Mouse (Mus musculus) natural killer cell, adult 2 months (primary cell): ENCODE data around the gene Pola2.

Experiments
- DNase-seq, 2 experiments: peaks; one replicate each; pipeline ENCODE4 v3.0.0; 2022; ENCODE audit warnings: low spot score in 2 of 2

Gene Pola2

DNA sequence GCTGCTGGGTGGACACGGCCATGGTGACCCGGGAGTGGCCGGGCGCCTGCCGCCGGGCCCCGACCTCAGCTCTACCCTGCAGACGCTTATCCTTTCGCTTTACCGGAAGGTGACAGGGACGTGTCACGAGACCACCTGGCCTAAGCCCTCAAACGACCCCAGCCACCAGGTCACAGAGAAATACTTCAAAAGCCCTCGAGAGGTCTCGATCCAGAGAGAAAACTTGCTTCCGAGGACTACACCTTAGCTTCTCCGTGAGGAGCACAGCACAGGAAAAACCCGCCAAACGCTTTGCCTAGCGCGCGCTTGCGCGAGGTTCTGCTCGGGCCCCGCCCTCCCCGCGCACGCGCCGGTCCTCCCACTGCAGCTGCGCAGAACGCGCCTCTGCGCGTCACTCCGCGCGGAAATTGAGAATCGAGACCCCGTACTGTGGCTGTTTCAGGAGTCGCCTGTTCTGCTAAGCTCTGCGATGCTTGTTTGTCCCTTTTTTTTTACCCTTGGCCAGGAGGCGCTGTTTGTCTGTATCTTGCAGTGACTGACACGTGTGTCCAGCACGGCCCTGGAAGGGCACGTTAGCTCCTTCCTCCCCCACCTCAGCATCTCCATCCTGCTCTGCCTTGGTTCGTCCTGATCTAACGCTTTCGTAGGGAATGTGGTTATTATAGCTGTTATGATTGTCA is at the start of gene Pola2:
Pola2 (minus strand) TSS at position 320 of the 680 bp plus-strand sequence.
- peak; percentile 87 to 90 for DNase-seq

DNA sequence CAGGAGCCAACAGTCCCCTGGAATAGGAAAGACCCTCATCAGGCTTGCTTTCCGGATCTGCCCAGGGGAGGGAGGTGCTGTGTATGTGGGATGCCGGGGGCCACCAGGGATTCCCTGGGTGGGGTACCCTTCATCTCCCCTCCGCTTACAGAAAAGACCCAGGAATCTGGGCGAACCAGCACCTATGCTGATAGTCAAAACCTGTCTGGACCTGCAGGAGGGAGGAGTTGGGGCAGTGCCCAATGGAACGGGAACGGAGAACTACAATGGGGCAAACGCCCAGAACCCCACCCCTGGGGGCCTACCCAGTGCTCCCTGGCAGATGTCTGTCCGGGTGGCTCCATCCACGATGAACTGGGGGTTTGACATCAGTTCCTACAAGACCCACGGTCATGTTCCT is 49.7 kb upstream of the Pola2 start:
- no peak for DNase-seq

DNA sequence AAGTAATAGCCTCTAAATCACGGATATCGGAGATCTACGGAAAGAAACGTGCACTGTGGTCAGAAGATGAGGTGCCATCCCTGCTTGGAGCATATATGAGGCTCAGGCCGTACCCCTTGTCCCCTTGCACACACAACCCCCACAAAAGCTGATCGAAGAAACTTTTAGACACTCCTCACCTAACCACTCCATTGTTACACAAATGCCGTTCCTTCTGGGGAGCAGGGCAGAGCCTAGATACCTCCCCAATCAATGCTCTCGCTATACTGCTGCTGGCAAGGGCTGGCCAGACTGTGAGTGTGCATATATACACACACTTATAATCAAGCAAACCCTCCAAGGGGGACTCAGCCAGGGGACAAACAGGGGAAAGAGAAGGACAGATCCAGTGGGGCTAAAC is 45.1 kb upstream of the Pola2 start:
- DNase-seq, result no peak

DNA sequence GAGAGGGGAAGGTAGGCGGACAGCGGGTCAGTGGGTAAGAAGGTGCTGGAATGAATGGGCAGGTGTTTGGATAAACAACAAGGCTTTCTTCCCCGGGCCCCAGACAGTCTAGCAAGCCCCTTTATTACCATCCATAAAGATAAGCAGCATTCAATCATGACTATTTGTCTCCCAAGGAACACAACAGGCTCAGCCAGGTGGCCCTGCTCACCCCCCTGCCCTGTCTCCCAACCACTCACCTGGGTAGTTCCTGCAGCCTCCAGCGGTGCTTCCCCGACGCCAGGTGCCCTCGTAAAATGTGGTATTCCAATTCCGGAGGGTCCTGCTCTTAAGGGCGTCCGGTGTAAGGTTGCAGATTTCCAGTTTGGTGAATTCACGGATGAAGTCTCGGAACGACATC is 43.0 kb upstream of the Pola2 start:
- no peak for DNase-seq

DNA sequence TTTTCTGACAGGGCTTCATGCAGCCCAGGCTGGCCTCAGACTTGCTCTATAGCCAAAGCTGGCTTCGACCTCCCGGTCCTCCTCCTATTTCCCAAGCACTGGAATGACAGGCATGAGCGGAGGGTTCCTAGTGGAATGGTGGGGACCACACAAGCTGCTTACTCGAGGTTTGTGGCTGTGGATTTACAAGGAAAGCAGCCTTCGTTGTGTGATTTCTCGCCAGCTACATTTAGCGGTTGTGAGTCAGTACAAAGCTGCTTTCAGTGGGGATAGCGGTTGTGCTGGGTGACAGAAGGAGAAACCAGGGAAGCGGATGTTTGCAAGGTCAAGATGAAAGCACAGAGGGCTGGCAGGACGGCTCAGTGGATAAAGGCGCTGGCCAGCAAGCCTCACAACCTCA is 41.5 kb upstream of the Pola2 start:
- DNase-seq, result no peak

DNA sequence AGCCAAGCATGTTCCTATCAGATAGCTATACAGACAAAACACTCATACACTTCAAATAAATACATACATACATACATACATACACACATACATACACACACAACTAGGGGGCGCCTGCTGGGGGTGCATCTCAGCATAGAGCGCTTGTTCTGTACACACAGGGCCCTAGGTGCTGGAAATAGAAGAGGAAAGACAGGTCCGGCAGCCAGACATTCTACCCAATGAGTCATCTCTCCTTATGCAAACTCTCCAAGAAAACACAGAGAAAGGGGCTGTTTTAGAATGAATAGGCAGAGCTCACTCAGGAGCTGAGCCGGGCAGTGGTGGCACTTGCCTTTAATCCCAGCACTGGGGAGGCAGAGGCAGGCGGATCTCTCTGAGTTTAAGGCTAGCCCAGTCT is 36.0 kb upstream of the Pola2 start:
- DNase-seq, result no peak

DNA sequence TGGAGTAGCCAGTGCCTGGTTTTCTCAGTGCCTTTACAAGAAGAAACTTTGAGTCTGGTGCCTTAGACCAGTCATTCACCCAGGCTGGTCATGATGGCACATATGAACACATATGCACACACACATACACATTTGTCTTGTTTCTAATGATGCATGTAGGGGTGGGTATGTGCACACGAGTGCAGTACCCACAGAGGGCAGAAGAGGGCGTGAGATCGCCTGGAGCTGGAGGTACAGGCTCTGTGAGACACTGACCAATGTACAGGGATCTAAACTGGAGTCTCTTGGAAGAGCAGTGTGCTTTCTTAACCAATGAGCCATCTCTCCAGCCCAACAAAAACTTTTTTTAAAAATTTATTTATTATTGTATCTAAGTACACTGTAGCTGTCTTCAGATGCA is 34.2 kb upstream of the Pola2 start:
- no peak for DNase-seq

DNA sequence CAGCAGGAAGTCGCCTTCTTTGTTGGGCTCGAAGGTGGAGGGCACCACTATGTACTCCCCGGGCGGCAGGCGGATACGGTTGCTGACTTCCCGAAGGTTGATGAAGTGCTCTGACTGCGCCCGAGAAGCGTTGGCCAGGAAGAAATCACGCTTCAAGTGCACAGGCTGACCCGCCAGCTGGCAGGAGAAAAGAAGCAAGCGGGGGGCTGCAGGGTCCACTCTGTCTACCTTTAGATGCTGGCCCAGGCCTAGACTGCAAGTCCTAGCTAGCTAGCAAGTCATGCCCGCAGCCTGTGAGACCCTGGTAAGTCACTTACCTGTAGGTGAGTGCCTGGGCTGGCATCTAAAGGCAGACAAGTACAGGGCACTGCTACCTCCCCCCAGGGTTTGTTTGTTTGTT is 30.7 kb upstream of the Pola2 start:
- DNase-seq, result no peak

DNA sequence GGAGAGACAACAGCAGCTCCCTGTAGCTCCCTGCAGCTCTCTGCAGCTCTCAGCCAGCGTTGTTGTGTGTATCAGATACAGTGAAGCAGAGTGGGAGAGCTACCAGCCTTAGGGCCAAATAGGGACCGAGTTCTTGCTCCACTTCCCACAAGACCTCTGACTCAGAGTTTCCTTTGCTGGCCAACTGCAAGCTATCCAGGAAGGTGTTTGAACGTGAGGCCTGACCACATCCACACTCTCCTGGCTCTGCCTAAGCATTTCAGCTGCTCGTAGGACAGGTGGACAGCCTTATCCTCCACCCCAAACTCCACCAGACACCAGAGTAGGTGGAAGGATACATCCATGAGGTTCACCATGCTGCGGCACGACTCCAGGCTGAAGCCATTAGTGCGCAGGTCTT is 28.0 kb upstream of the Pola2 start:
- no peak for DNase-seq

DNA sequence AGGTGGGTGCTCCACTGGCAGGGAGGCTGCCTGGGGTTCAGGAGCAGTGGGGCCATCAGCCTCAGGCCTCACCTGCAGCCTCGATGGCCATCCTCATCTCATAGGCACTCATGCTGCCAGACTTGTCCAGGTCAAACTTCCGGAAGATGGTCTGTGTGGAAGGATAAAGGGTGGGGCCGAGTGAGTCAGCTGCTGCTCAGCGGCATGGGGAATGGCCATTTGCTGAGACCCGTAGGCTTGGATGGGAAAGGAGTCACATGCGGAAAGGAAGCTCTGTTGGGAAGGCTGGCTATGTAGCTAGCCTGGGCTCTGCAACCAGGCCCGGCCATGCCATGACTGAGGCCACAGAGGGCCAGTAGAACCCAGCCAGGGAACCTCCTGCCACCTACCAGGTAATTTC is 27.5 kb upstream of the Pola2 start:
- no peak for DNase-seq

DNA sequence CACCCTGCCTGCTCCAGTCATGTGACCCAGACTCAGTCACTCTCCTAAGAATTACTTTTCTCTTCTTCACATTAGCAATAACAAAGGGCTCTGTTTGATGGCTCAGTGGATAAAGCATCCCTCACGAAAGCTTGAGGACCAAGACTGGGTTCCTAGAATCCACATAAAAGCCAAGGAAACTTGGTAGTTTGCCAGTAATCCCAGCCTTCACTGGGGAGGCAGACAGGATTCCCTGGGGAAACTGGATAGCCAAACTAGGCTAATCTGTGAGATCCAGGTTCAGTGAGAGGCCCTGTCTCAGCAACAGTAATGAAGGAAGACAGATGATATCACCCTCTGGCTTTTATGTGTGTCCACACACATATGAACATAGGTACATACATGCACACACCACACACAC is 26.9 kb upstream of the Pola2 start:
- DNase-seq, result no peak

DNA sequence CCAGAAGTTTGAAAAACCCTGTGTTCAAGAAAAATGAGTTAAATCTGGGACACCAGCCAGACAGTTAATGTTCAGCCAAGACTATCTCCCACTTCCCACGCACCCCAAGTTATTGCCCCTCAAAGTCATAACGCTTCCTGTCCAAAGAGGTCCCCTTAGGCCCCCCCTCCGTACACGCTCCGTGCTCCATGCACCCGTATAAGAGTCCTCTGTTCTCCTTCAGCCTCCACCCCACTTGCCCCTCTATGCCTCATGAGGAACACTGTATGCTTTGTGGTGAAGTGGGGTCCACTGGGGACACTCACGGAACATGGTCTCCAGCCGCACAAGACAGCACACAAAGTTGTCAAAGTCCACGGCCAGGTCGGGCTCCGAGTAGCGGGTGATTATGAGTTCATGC is 26.0 kb upstream of the Pola2 start:
- DNase-seq, result no peak

DNA sequence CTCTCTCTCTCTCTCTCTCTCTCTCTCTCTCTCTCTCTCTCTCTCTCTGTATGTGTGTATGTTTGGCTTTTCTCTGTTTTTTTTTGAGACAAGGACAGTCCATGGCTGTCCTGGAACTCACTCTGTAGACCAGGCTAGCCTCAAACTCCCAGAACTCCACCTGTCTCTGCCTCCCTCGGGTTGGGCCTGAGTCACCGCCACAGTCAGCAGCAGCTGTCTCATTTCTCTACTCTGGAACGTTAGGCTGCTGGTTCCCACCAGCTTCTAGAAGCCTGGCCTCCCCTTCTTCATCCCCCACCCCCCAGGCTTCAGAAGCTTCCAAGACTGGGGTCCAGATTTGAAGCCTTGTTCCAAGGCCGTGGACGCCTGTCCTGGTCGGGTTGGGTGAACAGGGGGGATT is 25.6 kb upstream of the Pola2 start:
- no peak for DNase-seq

DNA sequence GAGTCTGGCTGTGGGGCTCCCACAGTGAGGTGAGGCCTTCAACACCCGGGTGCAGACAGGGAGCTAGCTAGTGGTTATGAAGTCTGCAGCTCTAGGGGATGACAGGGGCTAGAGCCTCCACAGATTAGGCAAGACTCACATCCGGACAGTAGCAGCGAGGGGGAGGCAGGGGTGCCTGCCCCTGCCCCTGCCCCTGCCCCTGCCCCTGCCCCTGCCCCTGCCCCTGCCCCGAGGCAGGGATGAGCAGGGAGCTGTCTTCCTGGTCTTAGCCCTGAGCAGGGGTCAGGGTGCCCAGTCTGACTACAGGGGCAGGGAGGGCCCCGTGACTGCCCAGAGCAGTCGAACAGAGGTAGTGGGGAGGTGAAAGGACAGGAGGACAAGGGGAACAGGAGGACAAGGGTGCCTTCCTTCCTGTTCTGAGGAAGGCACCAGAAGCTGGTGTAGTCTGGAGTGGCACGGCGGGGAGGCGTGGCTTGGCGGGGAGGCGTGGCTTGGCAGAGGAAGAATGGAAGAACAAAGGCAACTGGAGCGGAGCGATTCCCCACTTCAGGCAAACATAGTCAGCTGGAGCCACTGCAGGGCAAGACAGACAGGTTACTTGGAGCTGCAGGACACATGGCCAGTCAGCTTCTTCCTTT is 24.9 kb upstream of the Pola2 start:
- DNase-seq, result peak in 1 of 2 experiments; percentile 31

DNA sequence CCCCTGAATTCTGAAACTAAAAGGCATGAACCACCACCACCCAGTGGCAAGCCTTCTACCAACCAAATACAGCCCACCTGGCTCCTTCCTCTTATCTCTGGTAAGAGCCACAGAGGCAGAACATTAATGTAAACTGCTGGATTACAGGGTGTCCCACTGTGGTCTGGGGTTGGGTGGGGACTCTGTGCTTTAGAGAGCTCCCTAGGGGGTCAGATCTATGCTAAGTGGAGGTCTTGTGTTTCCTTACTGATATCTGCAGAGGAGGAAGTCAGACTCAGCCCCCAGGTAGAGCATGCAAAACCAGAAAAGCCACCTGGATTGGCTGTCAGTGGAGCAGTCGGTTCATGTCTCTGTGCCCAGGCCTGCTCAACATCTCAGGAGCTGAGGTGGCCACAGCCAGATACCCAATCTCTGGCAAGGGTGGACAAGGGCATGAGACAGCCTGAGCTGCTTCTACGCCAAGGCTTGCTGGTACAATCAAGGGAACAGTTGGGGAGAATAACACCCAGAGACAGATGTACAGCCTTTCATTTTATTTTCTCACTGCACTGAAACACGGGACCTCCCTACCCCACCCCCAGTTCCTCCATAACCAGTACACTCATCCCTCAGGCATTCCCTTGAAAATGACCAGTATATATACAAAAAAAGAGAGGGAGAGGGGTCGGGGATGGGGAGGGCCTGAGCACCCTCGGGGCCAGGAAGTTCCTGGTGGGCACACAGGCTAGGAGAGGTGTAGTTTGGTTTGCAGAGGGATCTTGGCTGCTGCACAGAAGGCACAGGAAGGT is 24.2 kb upstream of the Pola2 start:
- DNase-seq, result peak in 1 of 2 experiments; percentile 19

DNA sequence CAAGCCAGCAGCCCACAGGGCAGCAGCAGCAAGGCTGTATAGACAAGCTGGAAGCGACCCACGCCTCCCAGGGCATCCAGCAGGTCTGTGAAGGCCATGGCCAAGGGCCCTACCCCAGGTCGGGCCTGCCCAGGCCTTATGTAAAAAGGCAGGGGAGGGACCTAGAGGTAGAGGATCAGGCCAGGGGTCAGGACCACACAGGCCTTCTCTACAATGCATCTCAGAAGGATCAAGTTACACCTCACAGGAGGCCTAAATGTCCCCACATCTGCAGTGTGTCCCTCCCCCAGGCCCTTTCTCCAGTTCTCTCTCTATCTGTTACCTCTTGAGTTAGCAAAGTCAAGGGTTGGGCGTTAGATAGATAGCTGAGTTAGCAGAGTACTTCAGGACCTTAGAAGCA is 22.0 kb upstream of the Pola2 start, which contains the start of gene Slc22a20:
Slc22a20 (minus strand) TSS at position 101 of the 400 bp plus-strand sequence.
- no peak for DNase-seq

DNA sequence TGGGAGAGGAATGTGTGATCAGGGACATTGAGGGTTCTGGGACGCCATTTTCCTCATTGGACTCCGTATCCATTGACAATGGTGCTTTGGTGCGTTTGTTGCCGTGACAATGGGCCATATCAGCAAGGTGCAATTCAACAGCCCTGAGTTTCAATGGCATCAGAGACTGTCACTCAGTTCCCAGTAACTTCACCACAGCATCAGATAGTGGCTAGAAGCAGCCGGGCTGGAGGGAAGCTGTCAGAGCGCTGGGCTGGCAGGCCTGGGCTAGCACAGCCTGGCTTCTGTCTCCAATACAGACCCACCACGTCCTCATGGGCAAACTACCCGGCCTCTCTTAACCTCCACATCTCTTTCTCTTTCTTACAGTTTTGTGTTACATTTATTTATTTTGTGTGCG is 16.5 kb upstream of the Pola2 start:
- no peak for DNase-seq

DNA sequence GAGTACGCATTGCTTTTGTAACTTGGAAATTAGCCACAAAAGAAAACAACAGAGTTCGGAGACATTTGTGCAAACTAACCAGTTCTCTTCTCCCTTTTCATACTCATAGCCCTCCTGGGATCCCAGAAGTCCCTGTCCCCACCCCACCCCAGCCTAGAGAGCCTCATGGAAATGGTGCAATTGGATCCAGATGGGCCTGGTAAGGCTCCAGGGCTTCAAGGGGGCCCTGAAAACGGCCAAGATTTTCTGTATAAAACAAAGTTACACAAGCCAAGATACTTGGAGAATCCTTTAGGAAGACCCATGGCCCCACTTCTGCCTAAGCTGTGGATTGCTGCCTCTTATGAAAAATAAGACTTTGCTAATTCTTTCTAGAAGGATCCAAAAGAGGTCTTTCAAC is 13.7 kb upstream of the Pola2 start:
- DNase-seq, result no peak

DNA sequence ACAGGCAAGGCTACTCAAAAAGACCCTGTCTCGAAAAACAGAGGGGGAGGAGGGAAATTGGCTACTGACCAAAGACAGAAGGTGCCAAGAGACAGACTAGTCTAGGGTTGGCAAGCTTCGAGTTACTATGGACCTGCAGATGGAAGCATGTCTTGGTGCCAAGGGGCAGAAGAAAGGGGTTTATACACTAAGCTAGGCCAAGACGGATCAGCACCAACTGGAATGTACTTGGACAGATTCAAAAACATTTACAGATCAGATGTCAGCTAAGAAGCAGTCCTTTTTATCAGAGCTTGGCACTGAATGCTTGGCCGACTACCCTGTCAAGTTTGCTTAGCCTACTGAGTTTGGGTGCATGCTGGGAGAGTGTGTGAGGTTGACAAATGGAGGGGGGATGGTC is 11.7 kb upstream of the Pola2 start:
- DNase-seq, result no peak

DNA sequence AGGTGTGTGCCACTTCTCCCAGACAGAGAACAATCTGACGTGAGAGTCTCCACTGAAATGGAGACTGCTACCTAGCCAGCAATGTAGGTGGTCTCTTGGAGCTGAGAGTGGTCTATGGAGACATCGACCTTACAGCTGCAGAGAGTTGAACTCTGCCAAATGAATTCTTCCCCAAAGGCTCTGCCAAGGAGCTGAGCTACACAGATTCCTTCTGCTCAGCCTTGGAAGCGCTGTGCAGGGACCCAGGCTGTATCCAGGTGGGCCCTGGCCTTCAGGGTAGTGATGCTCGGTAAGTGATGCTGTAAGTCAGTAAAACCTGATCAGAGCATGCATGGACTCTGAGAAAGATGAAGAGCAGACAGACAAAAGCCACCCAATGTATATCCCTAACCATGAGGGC is 11.1 kb upstream of the Pola2 start:
- DNase-seq, result no peak

DNA sequence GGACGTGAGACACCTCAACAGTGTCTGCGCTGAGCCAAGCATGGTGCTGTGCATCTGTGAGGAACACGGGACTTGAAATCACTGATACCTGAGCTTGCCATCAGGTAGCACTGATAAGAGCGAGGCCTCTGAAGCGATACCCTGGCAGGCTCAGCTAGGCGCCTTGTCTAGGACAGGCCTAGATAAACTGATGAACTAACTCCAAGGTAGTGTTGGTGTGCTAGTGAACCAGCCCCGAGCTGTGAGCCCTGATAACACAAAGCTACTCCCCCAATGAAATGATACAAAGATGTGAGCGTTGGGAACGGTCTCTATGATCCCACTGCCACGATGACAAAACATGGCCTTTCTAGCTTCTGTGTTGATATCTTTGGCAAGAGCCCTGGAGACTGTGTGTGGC is 3.7 kb upstream of the Pola2 start:
- DNase-seq, result no peak

DNA sequence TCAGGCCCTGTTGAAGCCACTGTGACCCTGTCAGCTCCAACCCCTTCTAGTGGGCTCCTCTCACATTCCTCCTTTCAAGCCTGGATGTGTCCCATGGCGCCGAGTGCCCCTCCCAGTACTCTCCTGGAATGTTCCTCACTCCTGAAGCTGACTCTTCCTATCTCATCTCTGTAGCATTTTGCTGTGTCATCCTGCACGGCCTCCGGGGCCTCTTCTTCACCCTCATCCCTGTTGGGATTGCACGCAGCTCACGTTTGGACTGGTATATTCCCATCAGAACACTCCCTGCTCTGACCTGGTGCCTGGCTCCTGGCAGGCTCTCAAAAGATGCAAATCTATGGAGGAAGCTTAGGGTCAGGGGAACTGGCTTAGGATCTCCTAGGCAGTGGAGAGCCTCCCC is 2.8 kb upstream of the Pola2 start:
- DNase-seq, result no peak

DNA sequence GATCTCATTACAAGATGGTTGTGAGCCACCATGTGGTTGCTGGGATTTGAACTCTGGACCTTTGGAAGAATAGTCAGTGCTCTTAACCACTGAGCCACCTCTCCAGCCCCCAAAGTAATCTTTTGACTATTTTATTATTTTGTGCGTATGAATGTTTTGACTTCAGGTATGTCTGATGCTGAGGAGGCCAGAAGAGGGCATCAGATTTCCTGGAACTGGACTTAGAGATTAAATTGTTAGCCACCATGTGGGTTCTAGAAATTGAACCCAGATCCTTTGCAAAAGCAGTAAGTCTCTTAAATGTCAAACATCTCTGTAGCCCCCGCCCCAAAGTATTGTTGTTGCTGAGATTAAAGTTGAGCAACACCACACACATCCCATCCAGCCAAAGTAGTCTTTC is 1.9 kb upstream of the Pola2 start:
- DNase-seq, result no peak
